Mouse (Mus musculus) spleen, adult 2 months (tissue): ENCODE data around the gene Slain2.

ENCODE experiments used
- CTCF ChIP-seq: fragments of 200-500 bp; IDR thresholded peaks from 2 replicates; pipeline ENCODE4 v1.5.1; 2011; ENCODE audit warnings: mild to moderate bottlenecking, inconsistent platforms; ENCODE audit not compliant: insufficient read depth, insufficient read length, insufficient replicate concordance; ENCODE audit errors: extremely low read depth
- POLR2A ChIP-seq: fragments of 200-500 bp; IDR thresholded peaks from 2 replicates; pipeline ENCODE4 v1.6.1; 2011; ENCODE audit warnings: low read depth, low read length, inconsistent platforms

DNA sequence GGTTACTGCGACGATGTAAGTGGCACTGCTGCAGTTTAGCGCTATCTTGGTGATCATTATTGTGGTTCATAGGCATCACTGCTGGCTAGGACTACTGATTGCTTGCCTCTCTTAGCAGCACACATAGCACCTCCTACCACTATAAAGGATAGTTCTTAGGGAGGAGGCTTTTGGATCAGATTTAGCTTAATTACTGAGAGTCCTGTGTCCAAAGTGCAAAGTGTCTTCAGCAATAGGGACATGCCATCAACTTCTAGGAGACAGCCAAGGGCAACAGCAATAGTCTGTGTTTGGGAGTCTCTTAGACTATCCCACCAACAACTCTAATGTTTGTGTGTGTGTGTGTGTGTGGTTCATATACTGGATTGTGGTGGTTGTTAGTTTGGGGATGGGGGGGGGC is 8.7 kb downstream of the Slain2 start:
- no peak for TF ChIP-seq CTCF
- no peak for TF ChIP-seq POLR2A
